Mouse (Mus musculus) heart, adult 2 months (tissue): ENCODE results near the gene Rab30. TPM values are rescaled to one million over a fixed set of nuclear protein-coding genes. Genes with fewer than 3 reads are reported as not detected.

ENCODE experiments used
- DNase-seq, 2 experiments: peaks; one replicate each; pipeline ENCODE4 v3.0.0; 2021
- H3K27ac ChIP-seq: fragments of 200-600 bp; 2 replicates; pipeline ENCODE4 v1.8.1; 2022
- H3K27me3 ChIP-seq: fragments of 200-500 bp; 2 replicates; pipeline ENCODE4 v1.6.1; 2012; ENCODE audit warnings: mild to moderate bottlenecking, low read length, inconsistent platforms, mixed read lengths; ENCODE audit not compliant: control insufficient read depth, insufficient read depth
- H3K36me3 ChIP-seq: fragments of 200-500 bp; 2 replicates; pipeline ENCODE4 v1.6.1; 2012; ENCODE audit warnings: low read length, inconsistent platforms; ENCODE audit not compliant: control insufficient read depth, insufficient read depth
- H3K4me1 ChIP-seq: fragments of 200-500 bp; 2 replicates; pipeline ENCODE4 v1.6.1; 2011; ENCODE audit warnings: low read length; ENCODE audit not compliant: control insufficient read depth, insufficient read depth
- H3K4me3 ChIP-seq: fragments of 200-600 bp; 2 replicates; pipeline ENCODE4 v1.8.1; 2022
- H3K79me2 ChIP-seq: fragments of 200-500 bp; replicated peaks from 2 replicates; pipeline ENCODE4 v1.6.1; 2012; ENCODE audit warnings: mild to moderate bottlenecking, inconsistent platforms, low read length, moderate library complexity, mixed read lengths; ENCODE audit not compliant: control insufficient read depth, insufficient read depth
- H3K9ac ChIP-seq: fragments of 200-500 bp; 2 replicates; pipeline ENCODE4 v1.6.1; 2012; ENCODE audit warnings: low read depth, mild to moderate bottlenecking, control low read depth, inconsistent platforms, low read length, mixed read lengths
- CTCF ChIP-seq: fragments of 200-600 bp; IDR thresholded peaks from 2 replicates; pipeline ENCODE4 v1.8.1; 2022; ENCODE audit warnings: antibody characterized with exemption, mild to moderate bottlenecking, moderate library complexity
- EP300 ChIP-seq: fragments of 200-500 bp; IDR thresholded peaks from 2 replicates; pipeline ENCODE4 v1.6.1; 2011; ENCODE audit warnings: low read depth, low read length, control low read depth; ENCODE audit not compliant: insufficient read depth
- POLR2A ChIP-seq: fragments of 200-500 bp; IDR thresholded peaks from 2 replicates; pipeline ENCODE4 v1.6.1; 2011; ENCODE audit warnings: mild to moderate bottlenecking, low read depth, low read length, control low read depth; ENCODE audit not compliant: insufficient read depth
- WGBS: fragments of 180-500 bp; shearing (Covaris S2); methylation state at CpG from one replicate; pipeline ENCODE4 v1.1.7; 2018; 5-methylcytosine and 5-hydroxymethylcytosine counted together
- intact Hi-C: fragments of 180-260 bp; cut with DNase I; formaldehyde crosslinking; loops from one replicate; pipeline ENCODE4 v1.15.1; 2025
- polyA plus RNA-seq: library from polyadenylated mRNA; depleted of rRNA; stranded (reverse); fragments of >200 nt; gene quantifications from 2 replicates; pipeline ENCODE4 v1.2.3, GENCODE M21; 2012
- total RNA-seq, 2 experiments: library from RNA; stranded (reverse); gene quantifications; 2 replicates each; pipeline ENCODE4 v1.2.3; 2021

Gene Rab30
- total and polyA plus RNA-seq, 3 experiments = 2.8 to 22.5 (median 10.8) TPM

DNA sequence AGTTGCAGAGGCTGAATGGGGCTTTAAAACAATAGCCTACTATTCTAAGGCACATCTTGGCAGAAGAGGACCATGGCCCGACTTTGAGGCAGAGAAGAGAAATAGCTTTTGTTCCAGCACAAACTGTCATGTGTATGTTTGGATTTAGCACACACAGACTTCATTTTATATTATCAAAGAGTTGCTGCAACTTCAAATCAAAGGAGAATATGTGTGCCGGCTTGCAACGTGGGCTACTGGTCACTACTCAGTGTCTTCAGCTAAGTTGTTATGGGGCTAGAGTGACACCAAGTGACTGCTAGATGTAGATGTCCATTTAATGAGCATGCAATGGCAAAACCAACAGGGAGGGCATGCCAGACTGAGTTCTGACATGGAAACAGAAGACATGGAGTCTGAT, 86.6 kb downstream of the Rab30 start:
- Histone ChIP-seq H3K27ac (no peak overlapping the region), H3K4me3 (no peak overlapping the region), H3K4me1 (no peaks in the 10 kb centered on the region), H3K27me3 (no peaks in the 10 kb centered on the region), H3K79me2 (no peaks in the 10 kb centered on the region), H3K36me3 (no peaks in the 10 kb centered on the region), H3K9ac (no peak overlapping the region)
- 23% methylated on average over 3 of the region's 3 CpGs for WGBS
- no peak for DNase-seq
- intact Hi-C loops = loop anchor here (2.0 kb wide), 2 partner anchors 85 to 197 kb away; no protein-coding TSS in a partner anchor
- TF ChIP-seq EP300 = no peak
- no peak for TF ChIP-seq POLR2A
- TF ChIP-seq CTCF = peak; percentile 72

DNA sequence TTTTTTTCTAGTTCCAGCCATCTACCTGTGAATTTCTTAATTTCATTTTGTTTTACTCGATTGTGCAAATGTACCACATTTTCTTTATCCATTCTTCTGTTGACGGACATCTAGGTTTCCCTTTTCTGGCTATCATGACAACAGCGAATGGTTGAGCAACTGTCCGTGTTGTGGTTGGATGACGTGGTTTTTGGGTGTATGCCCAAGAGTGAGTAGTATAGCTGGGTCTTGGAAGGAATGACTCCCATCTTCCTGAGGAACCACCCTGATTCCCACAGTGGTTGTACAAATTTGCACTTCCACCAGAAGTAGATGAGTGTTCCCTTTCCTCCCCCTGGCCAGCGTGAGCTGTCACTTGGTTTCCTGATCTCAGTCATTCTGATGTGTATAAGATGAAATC, 91.0 kb downstream of the Rab30 start:
- no peaks in the 10 kb centered on the region for H3K27me3 ChIP-seq
- H3K36me3 ChIP-seq = no peaks in the 10 kb centered on the region
- H3K9ac ChIP-seq = no peak overlapping the region
- intact Hi-C loops = no loop called here
- H3K4me1 ChIP-seq = no peaks in the 10 kb centered on the region
- no peaks in the 10 kb centered on the region for H3K79me2 ChIP-seq
- no peak for TF ChIP-seq CTCF
- TF ChIP-seq POLR2A = no peak
- TF ChIP-seq EP300 = no peak
- H3K4me3 ChIP-seq = no peak overlapping the region
- no peak for DNase-seq
- 63% methylated on average over 6 of the region's 6 CpGs for WGBS
- no peak overlapping the region for H3K27ac ChIP-seq

DNA sequence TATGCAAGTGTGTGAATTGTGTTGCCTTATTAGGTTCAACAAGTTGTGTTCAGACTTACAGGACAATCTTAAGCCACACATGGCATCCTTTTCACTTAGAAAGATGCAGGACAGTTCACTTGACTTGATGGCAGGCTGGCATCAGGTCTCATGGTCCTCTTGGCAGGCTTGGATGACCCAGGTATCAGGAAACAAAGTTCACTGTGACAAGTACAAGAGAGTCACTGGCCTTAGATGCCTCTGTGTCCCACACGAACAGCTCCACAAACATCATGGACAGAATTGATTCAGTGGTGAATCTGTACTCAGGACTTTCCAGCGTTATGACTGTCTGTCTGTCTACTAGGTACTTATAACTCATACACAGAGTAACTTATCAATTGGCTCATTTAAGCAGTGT, 93.0 kb downstream of the Rab30 start:
- 73% methylated on average over 2 of the region's 2 CpGs for WGBS
- intact Hi-C loops = no loop called here
- Histone ChIP-seq H3K27me3 (no peaks in the 10 kb centered on the region), H3K27ac (no peak overlapping the region), H3K4me1 (no peaks in the 10 kb centered on the region), H3K4me3 (no peak overlapping the region), H3K9ac (no peak overlapping the region), H3K79me2 (no peaks in the 10 kb centered on the region), H3K36me3 (no peaks in the 10 kb centered on the region)
- no peak for DNase-seq
- no peak for TF ChIP-seq EP300

DNA sequence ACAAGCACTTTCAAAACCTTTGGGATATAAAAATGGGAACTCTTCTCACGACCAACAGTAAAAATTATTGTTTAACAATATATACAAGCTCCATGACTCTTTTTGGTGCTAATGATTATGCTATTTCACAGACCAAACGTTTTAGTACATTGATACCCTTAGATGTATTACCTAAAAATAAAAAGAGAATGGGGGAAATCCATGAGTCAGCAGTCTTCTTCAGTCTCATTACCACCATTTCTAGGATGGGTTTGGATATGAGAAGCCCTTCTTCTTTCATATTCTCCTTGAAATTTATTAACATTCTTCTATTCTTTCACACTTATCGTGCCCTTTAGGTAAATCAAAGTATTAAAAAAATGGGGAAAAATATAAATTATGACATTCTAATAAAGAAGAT, 95.0 kb downstream of the Rab30 start:
- no peaks in the 10 kb centered on the region for H3K79me2 ChIP-seq
- H3K27me3 ChIP-seq = no peaks in the 10 kb centered on the region
- DNase-seq = no peak
- TF ChIP-seq CTCF (no peak), EP300 (no peak), POLR2A (no peak)
- 83% methylated on average over 3 of the region's 3 CpGs for WGBS
- H3K27ac ChIP-seq = no peak overlapping the region
- H3K4me3 ChIP-seq = no peak overlapping the region
- H3K4me1 ChIP-seq = no peaks in the 10 kb centered on the region
- intact Hi-C loops = no loop called here
- no peaks in the 10 kb centered on the region for H3K36me3 ChIP-seq
- no peak overlapping the region for H3K9ac ChIP-seq

DNA sequence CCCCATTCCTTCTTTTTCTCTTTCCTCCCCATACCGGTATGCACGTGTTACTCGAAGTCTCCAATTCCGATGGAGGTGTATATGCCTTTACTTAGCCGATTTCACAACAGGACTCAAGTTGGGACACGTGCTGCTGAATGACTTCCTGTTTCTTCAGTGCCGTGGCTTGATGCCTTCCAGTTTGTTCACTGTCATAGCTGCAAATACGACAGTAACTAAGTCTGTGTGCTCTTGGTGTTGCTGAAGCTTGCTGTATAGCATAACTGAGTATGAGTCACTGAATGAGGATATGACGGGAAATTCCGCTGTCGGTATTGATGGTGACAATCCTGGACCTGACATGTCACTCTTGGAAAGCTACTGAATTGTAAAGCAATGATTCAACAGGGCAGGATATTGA, 95.8 kb downstream of the Rab30 start:
- no peak for DNase-seq
- no peaks in the 10 kb centered on the region for H3K27me3 ChIP-seq
- no peaks in the 10 kb centered on the region for H3K4me1 ChIP-seq
- H3K27ac ChIP-seq = no peak overlapping the region
- TF ChIP-seq CTCF = no peak
- no peak for TF ChIP-seq EP300
- no peak for TF ChIP-seq POLR2A
- H3K4me3 ChIP-seq = no peak overlapping the region
- 66% methylated on average over 11 of the region's 11 CpGs for WGBS
- H3K36me3 ChIP-seq = no peaks in the 10 kb centered on the region
- no peak overlapping the region for H3K9ac ChIP-seq
- no peaks in the 10 kb centered on the region for H3K79me2 ChIP-seq
- intact Hi-C loops = no loop called here

DNA sequence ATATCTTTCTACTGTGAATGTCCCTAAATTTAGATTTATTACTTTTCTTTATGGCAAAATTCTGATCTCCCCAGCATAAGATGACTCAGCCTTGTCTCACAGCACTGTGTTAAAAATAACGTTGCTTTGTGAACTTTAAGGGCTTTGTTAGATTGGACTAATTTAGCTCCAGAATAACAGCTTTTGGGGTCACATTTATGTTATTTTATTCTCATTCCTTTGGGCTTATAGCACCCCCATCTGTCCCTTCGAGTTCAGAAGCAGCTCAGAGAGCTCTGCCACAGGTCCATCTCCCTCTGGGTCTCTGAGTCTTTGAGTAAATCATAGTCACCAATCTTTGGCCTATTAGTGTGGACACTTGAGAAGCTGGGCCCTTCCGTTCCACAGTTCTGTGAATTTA, 96.5 kb downstream of the Rab30 start:
- Histone ChIP-seq H3K4me1 (no peaks in the 10 kb centered on the region), H3K27ac (no peak overlapping the region), H3K36me3 (no peaks in the 10 kb centered on the region), H3K9ac (no peak overlapping the region), H3K27me3 (no peaks in the 10 kb centered on the region), H3K4me3 (no peak overlapping the region), H3K79me2 (no peaks in the 10 kb centered on the region)
- no peak for DNase-seq
- intact Hi-C loops = no loop called here
- TF ChIP-seq POLR2A (no peak), EP300 (no peak), CTCF (peak; percentile 22)
- 58% methylated on average over 3 of the region's 3 CpGs for WGBS
